Mouse (Mus musculus): Measurements from ENCODE around the gene Rtkn2. TPM values are rescaled to one million over a fixed set of nuclear protein-coding genes. Genes with fewer than 3 reads are reported as not detected.

The Rtkn2 gene
- polyA plus RNA-seq, 1 experiment from 2014 or later: 6.5 TPM

GRCm38 (mm10) chr10:68043973-68044372 lies 64.6 kb downstream of the Rtkn2 start:
- H3K9ac ChIP-seq (ENCODE audit: low read length): no peak overlapping the region
- ATAC-seq (ENCODE audit: insufficient read depth, low FRiP score): no peak
- H3K27ac ChIP-seq (ENCODE audit: low read length): no peak overlapping the region
- no peaks in the 10 kb centered on the region for H3K4me1 ChIP-seq (ENCODE audit: control insufficient read depth, insufficient read depth, low read length)
- no peaks in the 10 kb centered on the region for H3K36me3 ChIP-seq (ENCODE audit: control insufficient read depth, insufficient read depth, low read length)
- no peak overlapping the region for H3K4me3 ChIP-seq (replicated peaks; ENCODE audit: low read length)
- no peaks in the 10 kb centered on the region for H3K9me3 ChIP-seq (replicated peaks; ENCODE audit: control insufficient read depth, low read length)
- H3K27me3 ChIP-seq (ENCODE audit: control insufficient read depth, insufficient read depth, low read length): no peaks in the 10 kb centered on the region
- H3K4me2 ChIP-seq (ENCODE audit: low read depth, low read length): no peak overlapping the region
- WGBS: 48% methylated on average over 6 of the region's 6 CpGs

- Histone ChIP-seq H3K4me2 (ENCODE audit: low read depth, low read length) (no peak overlapping the region), H3K4me1 (ENCODE audit: control insufficient read depth, insufficient read depth, low read length) (no peaks in the 10 kb centered on the region), H3K27ac (ENCODE audit: low read length) (no peak overlapping the region), H3K4me3 (replicated peaks; ENCODE audit: low read length) (no peak overlapping the region), H3K9me3 (replicated peaks; ENCODE audit: control insufficient read depth, low read length) (no peaks in the 10 kb centered on the region), H3K27me3 (ENCODE audit: control insufficient read depth, insufficient read depth, low read length) (no peaks in the 10 kb centered on the region), H3K9ac (ENCODE audit: low read length) (no peak overlapping the region), H3K36me3 (ENCODE audit: control insufficient read depth, insufficient read depth, low read length) (no peaks in the 10 kb centered on the region)
- ATAC-seq (ENCODE audit: insufficient read depth, low FRiP score): no peak
- WGBS: 93% methylated on average over 8 of the region's 8 CpGs
Observed at GRCm38 (mm10) chr10:68044864-68045263, 65.5 kb downstream of the Rtkn2 start.

- 70% methylated on average over 8 of the region's 8 CpGs for WGBS
- H3K9me3 ChIP-seq (replicated peaks; ENCODE audit: control insufficient read depth, low read length): no peaks in the 10 kb centered on the region
- H3K4me3 ChIP-seq (replicated peaks; ENCODE audit: low read length): no peak overlapping the region
Observed at GRCm38 (mm10) chr10:68048641-68049305, 69.4 kb downstream of the Rtkn2 start.

GRCm38 (mm10) chr10:68050882-68051281 lies 71.5 kb downstream of the Rtkn2 start:
- ATAC-seq (ENCODE audit: insufficient read depth, low FRiP score): no peak
- H3K36me3 ChIP-seq (ENCODE audit: control insufficient read depth, insufficient read depth, low read length): no peaks in the 10 kb centered on the region
- H3K27ac ChIP-seq (ENCODE audit: low read length): no peak overlapping the region
- H3K9me3 ChIP-seq (replicated peaks; ENCODE audit: control insufficient read depth, low read length): no peaks in the 10 kb centered on the region
- no peaks in the 10 kb centered on the region for H3K4me1 ChIP-seq (ENCODE audit: control insufficient read depth, insufficient read depth, low read length)
- no peak overlapping the region for H3K4me2 ChIP-seq (ENCODE audit: low read depth, low read length)
- no peaks in the 10 kb centered on the region for H3K27me3 ChIP-seq (ENCODE audit: control insufficient read depth, insufficient read depth, low read length)
- 89% methylated on average over 13 of the region's 13 CpGs for WGBS
- H3K9ac ChIP-seq (ENCODE audit: low read length): no peak overlapping the region
- no peak overlapping the region for H3K4me3 ChIP-seq (replicated peaks; ENCODE audit: low read length)

More at GRCm38 (mm10) chr10:68048641-68049305, 69.4 kb downstream of the Rtkn2 start:
- ATAC-seq (ENCODE audit: insufficient read depth, low FRiP score): no peak
- Histone ChIP-seq H3K36me3 (ENCODE audit: control insufficient read depth, insufficient read depth, low read length) (no peaks in the 10 kb centered on the region), H3K9ac (ENCODE audit: low read length) (no peak overlapping the region), H3K4me1 (ENCODE audit: control insufficient read depth, insufficient read depth, low read length) (no peaks in the 10 kb centered on the region), H3K4me2 (ENCODE audit: low read depth, low read length) (no peak overlapping the region), H3K27ac (ENCODE audit: low read length) (no peak overlapping the region), H3K27me3 (ENCODE audit: control insufficient read depth, insufficient read depth, low read length) (no peaks in the 10 kb centered on the region)

- no peak overlapping the region for H3K4me2 ChIP-seq (ENCODE audit: low read depth, low read length)
- H3K36me3 ChIP-seq (ENCODE audit: control insufficient read depth, insufficient read depth, low read length): no peaks in the 10 kb centered on the region
- WGBS: 89% methylated on average over 14 of the region's 14 CpGs
Observed at GRCm38 (mm10) chr10:68051316-68051933, 72.1 kb downstream of the Rtkn2 start.

GRCm38 (mm10) chr10:68052307-68052706 lies 72.9 kb downstream of the Rtkn2 start:
- no peaks in the 10 kb centered on the region for H3K36me3 ChIP-seq (ENCODE audit: control insufficient read depth, insufficient read depth, low read length)
- no peaks in the 10 kb centered on the region for H3K27me3 ChIP-seq (ENCODE audit: control insufficient read depth, insufficient read depth, low read length)
- no peaks in the 10 kb centered on the region for H3K4me1 ChIP-seq (ENCODE audit: control insufficient read depth, insufficient read depth, low read length)
- no peak overlapping the region for H3K9ac ChIP-seq (ENCODE audit: low read length)
- no peak for ATAC-seq (ENCODE audit: insufficient read depth, low FRiP score)
- H3K4me3 ChIP-seq (replicated peaks; ENCODE audit: low read length): no peak overlapping the region
- H3K9me3 ChIP-seq (replicated peaks; ENCODE audit: control insufficient read depth, low read length): no peaks in the 10 kb centered on the region
- H3K4me2 ChIP-seq (ENCODE audit: low read depth, low read length): no peak overlapping the region
- WGBS: 85% methylated on average over 8 of the region's 8 CpGs
- no peak overlapping the region for H3K27ac ChIP-seq (ENCODE audit: low read length)

More at GRCm38 (mm10) chr10:68051316-68051933, 72.1 kb downstream of the Rtkn2 start:
- H3K9ac ChIP-seq (ENCODE audit: low read length): no peak overlapping the region
- no peaks in the 10 kb centered on the region for H3K4me1 ChIP-seq (ENCODE audit: control insufficient read depth, insufficient read depth, low read length)
- no peak overlapping the region for H3K27ac ChIP-seq (ENCODE audit: low read length)
- no peaks in the 10 kb centered on the region for H3K9me3 ChIP-seq (replicated peaks; ENCODE audit: control insufficient read depth, low read length)
- no peak for ATAC-seq (ENCODE audit: insufficient read depth, low FRiP score)
- no peak overlapping the region for H3K4me3 ChIP-seq (replicated peaks; ENCODE audit: low read length)
- no peaks in the 10 kb centered on the region for H3K27me3 ChIP-seq (ENCODE audit: control insufficient read depth, insufficient read depth, low read length)

DNA sequence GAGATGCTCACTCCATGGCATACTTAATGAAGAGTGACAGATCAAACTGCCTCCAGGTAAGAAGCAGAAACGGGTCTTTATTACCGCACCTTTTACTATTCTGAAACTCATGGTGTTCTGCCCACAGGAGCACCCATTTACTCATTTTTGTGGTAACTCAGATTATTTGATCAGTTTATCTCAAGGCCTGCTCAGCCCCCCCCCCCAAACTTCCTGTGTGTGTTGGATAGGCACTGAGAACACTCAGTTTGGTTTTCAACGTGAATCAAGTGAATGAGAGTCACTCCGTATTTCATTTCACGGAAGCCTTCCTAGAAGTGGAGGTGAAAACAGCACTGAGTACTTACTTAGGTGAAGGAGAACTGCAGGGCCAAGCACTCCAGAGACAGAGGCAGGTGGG lies 74.8 kb downstream of the Rtkn2 start:
- no peak overlapping the region for H3K27ac ChIP-seq (ENCODE audit: low read length)
- 88% methylated on average over 5 of the region's 5 CpGs for WGBS
- ATAC-seq (ENCODE audit: insufficient read depth, low FRiP score): no peak
- H3K4me1 ChIP-seq (ENCODE audit: control insufficient read depth, insufficient read depth, low read length): 0 out of 2 replicates have a peak, but pooled peaks cover 6% of the 10 kb centered on the region
- no peak overlapping the region for H3K4me2 ChIP-seq (ENCODE audit: low read depth, low read length)
- H3K36me3 ChIP-seq (ENCODE audit: control insufficient read depth, insufficient read depth, low read length): no peaks in the 10 kb centered on the region
- no peak overlapping the region for H3K9ac ChIP-seq (ENCODE audit: low read length)
- no peaks in the 10 kb centered on the region for H3K9me3 ChIP-seq (replicated peaks; ENCODE audit: control insufficient read depth, low read length)
- H3K27me3 ChIP-seq (ENCODE audit: control insufficient read depth, insufficient read depth, low read length): no peaks in the 10 kb centered on the region
- no peak overlapping the region for H3K4me3 ChIP-seq (replicated peaks; ENCODE audit: low read length)

GRCm38 (mm10) chr10:68054706-68055105 lies 75.3 kb downstream of the Rtkn2 start:
- H3K9ac ChIP-seq (ENCODE audit: low read length): no peak overlapping the region
- 0 out of 2 replicates have a peak, but pooled peaks cover 6% of the 10 kb centered on the region for H3K4me1 ChIP-seq (ENCODE audit: control insufficient read depth, insufficient read depth, low read length)
- no peaks in the 10 kb centered on the region for H3K9me3 ChIP-seq (replicated peaks; ENCODE audit: control insufficient read depth, low read length)
- H3K27ac ChIP-seq (ENCODE audit: low read length): no peak overlapping the region
- no peaks in the 10 kb centered on the region for H3K36me3 ChIP-seq (ENCODE audit: control insufficient read depth, insufficient read depth, low read length)
- H3K4me3 ChIP-seq (replicated peaks; ENCODE audit: low read length): no peak overlapping the region
- no peak for ATAC-seq (ENCODE audit: insufficient read depth, low FRiP score)
- H3K27me3 ChIP-seq (ENCODE audit: control insufficient read depth, insufficient read depth, low read length): no peaks in the 10 kb centered on the region
- WGBS: 85% methylated on average over 6 of the region's 6 CpGs
- H3K4me2 ChIP-seq (ENCODE audit: low read depth, low read length): no peak overlapping the region

- Histone ChIP-seq H3K9me3 (replicated peaks; ENCODE audit: control insufficient read depth, low read length) (no peaks in the 10 kb centered on the region), H3K4me3 (replicated peaks; ENCODE audit: low read length) (no peak overlapping the region), H3K27ac (ENCODE audit: low read length) (no peak overlapping the region), H3K9ac (ENCODE audit: low read length) (no peak overlapping the region), H3K4me1 (ENCODE audit: control insufficient read depth, insufficient read depth, low read length) (peaks cover 10% of the 10 kb centered on the region), H3K4me2 (ENCODE audit: low read depth, low read length) (no peak overlapping the region), H3K36me3 (ENCODE audit: control insufficient read depth, insufficient read depth, low read length) (no peaks in the 10 kb centered on the region), H3K27me3 (ENCODE audit: control insufficient read depth, insufficient read depth, low read length) (no peaks in the 10 kb centered on the region)
- no peak for ATAC-seq (ENCODE audit: insufficient read depth, low FRiP score)
- WGBS: 80% methylated on average over 3 of the region's 3 CpGs
Observed at GRCm38 (mm10) chr10:68057841-68058240, 78.5 kb downstream of the Rtkn2 start.

All from stomach, embryonic 16.5 days (tissue).